Mouse (Mus musculus) testis, adult 2 months (tissue): ENCODE measurements around the gene Fignl2. TPM values are rescaled to one million over a fixed set of nuclear protein-coding genes. Genes with fewer than 3 reads are reported as not detected.

Experiments used
- H3K27ac ChIP-seq: fragments of 200-500 bp; 2 replicates; pipeline ENCODE4 v1.5.1; 2012; ENCODE audit warnings: low read depth, low read length; ENCODE audit not compliant: control insufficient read depth, insufficient read depth
- H3K27me3 ChIP-seq: fragments of 200-500 bp; 2 replicates; pipeline ENCODE4 v1.6.1; 2012; ENCODE audit warnings: mild to moderate bottlenecking, low read length, moderate library complexity; ENCODE audit not compliant: control insufficient read depth, insufficient read depth
- H3K36me3 ChIP-seq: fragments of 200-500 bp; 2 replicates; pipeline ENCODE4 v1.6.1; 2012; ENCODE audit warnings: mild to moderate bottlenecking, low read length; ENCODE audit not compliant: control insufficient read depth, insufficient read depth
- H3K4me1 ChIP-seq: fragments of 200-500 bp; 2 replicates; pipeline ENCODE4 v1.6.1; 2012; ENCODE audit warnings: low read length; ENCODE audit not compliant: control insufficient read depth, insufficient read depth
- H3K4me3 ChIP-seq: fragments of 200-500 bp; 2 replicates; pipeline ENCODE4 v1.5.1; 2012; ENCODE audit warnings: low read depth, mild to moderate bottlenecking, low read length, moderate library complexity, mixed read lengths; ENCODE audit not compliant: control insufficient read depth
- CTCF ChIP-seq: fragments of 200-500 bp; IDR thresholded peaks from 2 replicates; pipeline ENCODE4 v1.5.1; 2012; ENCODE audit warnings: low read depth, mild to moderate bottlenecking, inconsistent platforms, low read length, moderate library complexity; ENCODE audit not compliant: control insufficient read depth, insufficient read depth, insufficient replicate concordance
- POLR2A ChIP-seq: fragments of 200-500 bp; IDR thresholded peaks from 2 replicates; pipeline ENCODE4 v1.6.1; 2012; ENCODE audit warnings: low read depth, mild to moderate bottlenecking, inconsistent platforms, low read length, moderate library complexity; ENCODE audit not compliant: control insufficient read depth
- polyA plus RNA-seq: library from polyadenylated mRNA; depleted of rRNA; stranded (reverse); fragments of >200 nt; gene quantifications from 2 replicates; pipeline ENCODE4 v1.2.3, GENCODE M21; 2012; rRNA removed

The Fignl2 gene
- polyA plus RNA-seq, 1 experiment = 0.44 TPM

DNA sequence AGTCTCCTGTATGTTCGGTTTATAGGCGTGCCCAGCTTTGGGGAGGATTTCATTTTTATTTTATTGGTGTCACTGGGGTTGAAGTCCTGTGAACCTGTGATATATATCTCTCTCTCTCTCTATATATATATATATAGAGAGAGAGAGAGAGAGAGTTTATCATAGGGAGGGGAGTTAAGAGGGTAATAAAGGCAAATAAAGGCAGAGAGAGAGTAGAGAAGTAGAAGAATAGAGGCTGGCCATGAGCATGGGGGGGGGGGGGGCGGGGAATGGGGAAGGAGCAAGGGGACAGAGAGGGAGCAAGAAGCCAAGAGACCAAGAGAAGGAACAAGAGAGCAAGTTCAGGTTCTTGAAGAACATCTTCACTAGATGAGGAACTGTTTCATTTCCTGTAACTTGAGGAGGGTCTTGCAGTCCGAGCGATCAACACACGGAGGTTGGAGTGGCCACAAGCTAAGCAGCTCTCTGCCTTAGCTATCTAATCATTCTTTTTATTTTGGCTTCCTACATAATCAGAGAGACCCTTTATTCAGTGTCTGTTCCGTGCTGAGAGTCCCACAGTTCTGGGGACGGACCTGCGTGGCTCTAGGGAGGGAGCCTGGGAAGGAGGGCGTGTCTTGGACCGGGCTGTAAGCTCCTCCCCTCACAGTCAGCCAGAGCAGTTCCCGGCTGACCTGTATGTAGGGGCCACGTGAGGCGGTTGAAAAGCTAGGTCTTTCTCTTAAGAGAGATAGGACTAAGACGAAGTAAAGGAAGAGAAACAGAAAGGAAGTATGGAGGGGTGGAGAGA is 71.9 kb downstream of the Fignl2 start:
- TF ChIP-seq POLR2A (no peak), CTCF (no peak)
- Histone ChIP-seq H3K4me1 (peaks cover 7% of the 10 kb centered on the region), H3K27me3 (no peaks in the 10 kb centered on the region), H3K4me3 (peak overlapping the region; percentile 17; the same call in 1 of the 2 replicates), H3K27ac (no peak overlapping the region), H3K36me3 (no peaks in the 10 kb centered on the region)

- no peaks in the 10 kb centered on the region for H3K36me3 ChIP-seq
- H3K4me3 ChIP-seq = no peak overlapping the region
- TF ChIP-seq CTCF (no peak), POLR2A (no peak)
- peaks cover 3% of the 10 kb centered on the region for H3K4me1 ChIP-seq
- no peaks in the 10 kb centered on the region for H3K27me3 ChIP-seq
- H3K27ac ChIP-seq = no peak overlapping the region
These were observed 72.7 kb downstream of the Fignl2 start for GRCm38 (mm10) chr15:101005717-101006116.

GRCm38 (mm10) chr15:101004538-101004937 is 73.8 kb downstream of the Fignl2 start:
- Histone ChIP-seq H3K27me3 (no peaks in the 10 kb centered on the region), H3K27ac (no peak overlapping the region), H3K4me3 (no peak overlapping the region), H3K36me3 (no peaks in the 10 kb centered on the region), H3K4me1 (peaks cover 2% of the 10 kb centered on the region; the same call in 1 of the 2 replicates)
- TF ChIP-seq CTCF (no peak), POLR2A (no peak)

DNA sequence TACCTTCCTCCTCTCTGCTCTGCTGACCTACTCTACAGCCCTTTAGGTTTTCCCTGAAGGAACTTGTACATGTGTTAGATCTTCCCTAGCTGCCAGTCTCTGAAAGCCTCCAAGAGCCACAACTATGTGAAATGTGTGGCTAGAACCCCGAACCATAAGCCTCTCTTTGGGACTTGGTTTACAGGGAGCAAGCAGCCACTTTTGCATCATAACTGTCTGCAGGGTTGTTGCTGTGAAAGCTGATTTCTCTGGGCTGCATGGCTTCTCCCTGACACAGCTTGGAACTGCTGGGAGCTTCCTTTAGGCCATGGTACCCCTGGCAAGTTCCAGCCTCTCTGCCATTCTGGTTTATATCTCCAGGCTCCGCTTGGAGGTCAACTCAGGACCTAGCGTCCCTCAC is 75.9 kb downstream of the Fignl2 start:
- TF ChIP-seq CTCF (no peak), POLR2A (no peak)
- no peak overlapping the region for H3K27ac ChIP-seq
- no peak overlapping the region for H3K4me3 ChIP-seq
- no peaks in the 10 kb centered on the region for H3K36me3 ChIP-seq
- H3K27me3 ChIP-seq = no peaks in the 10 kb centered on the region
- H3K4me1 ChIP-seq = peaks cover 2% of the 10 kb centered on the region; the same call in 1 of the 2 replicates

GRCm38 (mm10) chr15:101001685-101002084 is 76.7 kb downstream of the Fignl2 start:
- H3K4me1 ChIP-seq = peaks cover 2% of the 10 kb centered on the region; the same call in 1 of the 2 replicates
- TF ChIP-seq CTCF (no peak), POLR2A (no peak)
- H3K4me3 ChIP-seq = no peak overlapping the region
- no peaks in the 10 kb centered on the region for H3K27me3 ChIP-seq
- no peak overlapping the region for H3K27ac ChIP-seq
- H3K36me3 ChIP-seq = no peaks in the 10 kb centered on the region

Other genes starting within 250 kb of the Fignl2 start
- gene Scn8a, start 208.7 kb downstream of the Fignl2 start, polyA plus RNA-seq = 3.4 and 4.0 TPM in 2 replicates
- gene Gm47841, start 31.2 kb downstream of the Fignl2 start, polyA plus RNA-seq = 79.8 and 97.0 TPM in 2 replicates
- not detected in 2 replicates for gene Ankrd33, start 37.2 kb upstream of the Fignl2 start, polyA plus RNA-seq
- gene Acvrl1, start 50.0 kb upstream of the Fignl2 start, polyA plus RNA-seq = 3.5 and 4.8 TPM in 2 replicates
- gene Acvr1b, start 95.5 kb upstream of the Fignl2 start, polyA plus RNA-seq = 15.2 and 16.7 TPM in 2 replicates
- gene Grasp, start 145.6 kb upstream of the Fignl2 start, polyA plus RNA-seq = 1.8 and 1.9 TPM in 2 replicates
- gene Nr4a1, start 175.7 kb upstream of the Fignl2 start, polyA plus RNA-seq = 51.4 TPM in 2 replicates
- gene Atg101, start 205.7 kb upstream of the Fignl2 start, polyA plus RNA-seq = 16.4 and 17.5 TPM in 2 replicates
- gene 6030408B16Rik, start 214.6 kb upstream of the Fignl2 start, polyA plus RNA-seq = 8.5 and 10.4 TPM in 2 replicates